Mouse (Mus musculus): ENCODE measurements at regions not wholly inside any gene's neighbourhood (a gene's known extent, or its start where the extent isn't known, plus 50 kb on each side); places are given as distances from the start of the nearest gene placed in this dataset.

DNA sequence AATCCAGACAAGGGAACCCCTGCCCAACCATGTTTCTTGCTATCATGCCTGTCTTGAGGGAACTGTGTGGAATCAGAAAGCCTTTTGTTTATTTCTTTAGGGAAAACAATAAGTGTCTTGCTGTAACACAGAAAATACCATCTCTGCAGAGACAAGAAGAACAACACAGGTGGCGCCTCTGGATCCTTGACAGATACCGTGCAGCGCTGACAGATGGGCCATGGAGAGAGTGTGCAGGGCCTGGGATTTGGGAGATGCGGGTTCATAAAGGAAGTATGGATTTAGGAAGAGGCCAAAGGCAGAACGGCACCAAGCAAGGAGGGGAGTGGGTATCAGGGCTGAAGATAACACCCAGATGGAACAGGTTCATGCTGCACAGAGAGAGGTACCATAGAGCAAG, 209.3 kb downstream of the Drd1 start:
- 94% methylated on average over 5 of the region's 5 CpGs for WGBS
- H3K9me3 ChIP-seq, result no peaks in the 10 kb centered on the region
- no peaks in the 10 kb centered on the region for H3K4me1 ChIP-seq (replicated peaks)
- no peaks in the 10 kb centered on the region for H3K27me3 ChIP-seq
- H3K27ac ChIP-seq, result no peak overlapping the region
- no peak overlapping the region for H3K4me2 ChIP-seq (replicated peaks)
- ATAC-seq, result no peak
- H3K9ac ChIP-seq (replicated peaks), result no peak overlapping the region
- no peaks in the 10 kb centered on the region for H3K36me3 ChIP-seq
- H3K4me3 ChIP-seq (replicated peaks), result no peak overlapping the region

DNA sequence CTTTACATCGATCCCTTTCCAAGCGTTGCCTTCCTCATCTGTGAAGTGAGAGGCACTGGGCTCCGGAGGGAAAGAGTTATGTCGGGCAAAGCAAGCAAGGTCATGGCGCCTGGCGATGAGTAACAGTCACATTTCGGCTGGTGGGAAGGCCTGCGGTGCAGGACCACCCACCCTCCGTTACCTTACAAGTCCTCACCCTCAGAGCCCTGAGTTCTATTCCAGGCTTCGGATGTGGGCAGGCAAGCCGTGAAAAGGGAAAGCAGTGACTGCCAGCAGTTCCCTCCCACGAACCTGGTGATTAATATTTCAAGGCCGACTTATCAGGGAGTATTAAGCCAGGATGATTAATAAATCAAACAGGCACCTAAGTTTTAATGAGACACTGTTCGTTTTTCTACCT, 209.7 kb downstream of the Drd1 start:
- H3K36me3 ChIP-seq, result no peaks in the 10 kb centered on the region
- H3K4me3 ChIP-seq (replicated peaks), result no peak overlapping the region
- no peak overlapping the region for H3K9ac ChIP-seq (replicated peaks)
- H3K9me3 ChIP-seq, result no peaks in the 10 kb centered on the region
- no peak overlapping the region for H3K27ac ChIP-seq
- H3K27me3 ChIP-seq, result no peaks in the 10 kb centered on the region
- WGBS, result 89% methylated on average over 14 of the region's 14 CpGs
- H3K4me1 ChIP-seq (replicated peaks), result no peaks in the 10 kb centered on the region
- no peak overlapping the region for H3K4me2 ChIP-seq (replicated peaks)
- ATAC-seq, result no peak

DNA sequence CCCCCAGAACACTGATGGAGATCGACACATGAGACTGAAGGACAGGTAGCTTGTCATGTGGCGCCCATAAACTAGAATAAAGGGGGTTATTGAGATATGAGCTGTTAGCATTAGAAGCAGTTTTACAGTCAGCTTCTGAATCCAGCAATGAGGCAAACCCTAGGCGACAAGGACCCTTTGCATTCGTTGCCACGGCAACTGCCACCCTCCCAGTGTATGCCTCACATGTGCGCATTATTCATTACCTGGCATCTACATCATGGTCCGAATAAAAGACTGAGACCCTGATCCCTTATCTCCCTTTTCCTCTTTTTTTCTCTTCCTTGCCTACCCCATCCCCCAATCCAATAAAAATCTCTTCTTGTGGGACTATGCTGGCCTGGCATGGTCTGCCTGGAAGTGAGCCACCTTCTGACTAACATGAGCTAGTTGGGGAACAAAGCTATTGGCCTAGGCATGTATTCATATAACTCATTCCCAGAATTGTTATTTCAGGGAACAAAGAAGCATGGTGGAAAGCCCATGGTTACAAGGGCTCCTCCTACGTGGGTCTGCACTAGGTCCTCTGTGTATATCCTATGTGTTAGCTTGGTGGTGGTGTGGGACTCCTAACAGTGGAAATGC, 229.4 kb downstream of the Drd1 start:
- Histone ChIP-seq H3K27me3 (no peaks in the 10 kb centered on the region), H3K4me3 (replicated peaks) (no peak overlapping the region), H3K36me3 (no peaks in the 10 kb centered on the region), H3K27ac (peak overlapping the region; percentile 58; the same call in 1 of the 2 replicates), H3K4me2 (replicated peaks) (no peak overlapping the region), H3K9ac (replicated peaks) (no peak overlapping the region), H3K4me1 (replicated peaks) (peaks cover 11% of the 10 kb centered on the region), H3K9me3 (no peaks in the 10 kb centered on the region)
- peak; percentile 74 for ATAC-seq
- WGBS, result 60% methylated on average over 8 of the region's 8 CpGs

DNA sequence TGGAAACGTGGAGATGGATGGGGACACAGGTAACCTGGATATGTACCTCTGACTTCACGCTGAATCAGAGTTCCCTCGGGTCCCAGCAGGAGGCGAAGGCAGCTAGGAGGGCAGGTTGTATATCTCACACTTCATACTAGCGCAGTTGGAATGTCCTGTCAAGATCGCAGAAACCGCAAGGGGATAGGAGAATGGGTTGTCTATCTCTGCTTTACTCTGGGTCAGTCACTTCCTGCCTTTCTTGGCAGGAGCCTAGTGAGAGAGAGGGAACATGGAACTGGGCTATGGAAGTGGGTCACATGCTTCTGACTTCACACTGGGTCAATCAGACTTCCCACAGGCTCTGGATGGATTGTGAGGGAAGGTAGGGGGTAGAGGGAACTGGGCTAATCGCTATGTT, 233.4 kb downstream of the Drd1 start:
- ATAC-seq, result no peak
- Histone ChIP-seq H3K4me1 (replicated peaks) (peaks cover 11% of the 10 kb centered on the region), H3K4me2 (replicated peaks) (no peak overlapping the region), H3K4me3 (replicated peaks) (no peak overlapping the region), H3K36me3 (no peaks in the 10 kb centered on the region), H3K27me3 (no peaks in the 10 kb centered on the region), H3K9me3 (no peaks in the 10 kb centered on the region), H3K27ac (no peak overlapping the region), H3K9ac (replicated peaks) (no peak overlapping the region)
- WGBS, result 89% methylated on average over 8 of the region's 8 CpGs

DNA sequence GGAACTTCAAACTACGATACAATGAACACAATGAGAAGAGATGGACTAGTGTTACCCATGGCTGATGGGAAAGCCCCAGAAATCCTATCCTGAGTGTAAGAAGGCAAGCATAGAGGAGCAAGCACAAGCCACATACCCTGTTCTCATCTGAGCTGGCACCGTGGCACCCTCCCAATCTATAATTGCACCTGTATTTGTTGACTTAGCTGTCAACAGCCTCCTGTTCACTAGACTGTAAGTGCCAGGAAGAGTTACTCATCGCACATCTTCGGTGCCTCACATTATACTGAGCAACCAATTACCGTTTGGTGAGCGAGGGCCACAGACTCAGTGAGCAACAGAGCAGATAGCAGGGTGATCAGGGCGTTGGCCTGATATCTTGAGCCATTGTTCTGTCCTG, 239.9 kb downstream of the Drd1 start:
- H3K27me3 ChIP-seq, result no peaks in the 10 kb centered on the region
- no peak overlapping the region for H3K4me2 ChIP-seq (replicated peaks)
- WGBS, result 90% methylated on average over 7 of the region's 7 CpGs
- H3K4me3 ChIP-seq (replicated peaks), result no peak overlapping the region
- no peak overlapping the region for H3K9ac ChIP-seq (replicated peaks)
- H3K36me3 ChIP-seq, result no peaks in the 10 kb centered on the region
- no peak for ATAC-seq
- no peaks in the 10 kb centered on the region for H3K9me3 ChIP-seq
- no peak overlapping the region for H3K27ac ChIP-seq
- H3K4me1 ChIP-seq (replicated peaks), result peaks cover 9% of the 10 kb centered on the region; the same call in 1 of the 2 replicates

DNA sequence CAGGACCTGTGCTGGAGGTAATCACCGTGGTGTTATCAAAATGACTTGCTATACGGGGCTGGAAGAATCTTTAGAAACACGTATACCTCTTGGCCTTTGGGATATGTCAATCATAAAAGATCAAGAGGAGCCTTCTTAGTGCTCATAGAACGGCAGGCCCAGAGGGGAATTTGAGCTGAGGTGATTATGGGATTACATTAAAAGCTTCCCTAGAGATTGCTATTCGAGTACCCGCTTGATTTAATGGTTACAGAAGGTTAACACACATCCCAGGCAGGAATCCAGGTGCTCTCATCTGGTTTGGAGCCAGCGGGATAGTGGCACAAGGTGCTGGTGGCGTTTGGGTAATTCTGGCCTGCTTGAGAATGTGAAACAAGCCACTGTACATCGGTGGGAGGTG, 241.4 kb downstream of the Drd1 start:
- H3K4me2 ChIP-seq (replicated peaks), result no peak overlapping the region
- peaks cover 9% of the 10 kb centered on the region; the same call in 1 of the 2 replicates for H3K4me1 ChIP-seq (replicated peaks)
- whole genome bisulfite sequencing, result 56% methylated on average over 9 of the region's 9 CpGs
- H3K36me3 ChIP-seq, result no peaks in the 10 kb centered on the region
- no peak overlapping the region for H3K9ac ChIP-seq (replicated peaks)
- H3K27ac ChIP-seq, result no peak overlapping the region
- no peak for ATAC-seq
- no peaks in the 10 kb centered on the region for H3K27me3 ChIP-seq
- no peaks in the 10 kb centered on the region for H3K9me3 ChIP-seq
- no peak overlapping the region for H3K4me3 ChIP-seq (replicated peaks)

DNA sequence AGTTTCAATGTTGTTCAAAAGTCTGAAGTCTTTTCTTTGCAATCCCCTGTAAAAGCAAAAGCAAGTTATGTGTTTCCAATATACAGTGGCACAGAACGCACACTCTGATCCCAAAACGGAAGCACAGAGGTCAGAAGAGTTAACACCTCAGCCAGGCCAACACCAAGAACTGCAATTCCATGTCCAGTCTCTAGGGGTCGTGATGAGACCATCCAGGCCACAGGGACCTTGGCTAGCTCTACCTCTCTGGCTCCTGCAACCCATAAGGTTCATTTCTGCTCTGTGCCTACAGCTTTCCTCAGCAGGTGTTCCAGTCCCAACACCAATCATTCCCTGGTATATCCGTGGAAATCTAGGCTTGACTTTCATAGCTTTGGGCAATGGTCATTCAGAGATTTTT, 243.6 kb downstream of the Drd1 start:
- ATAC-seq, result no peak
- Histone ChIP-seq H3K4me3 (replicated peaks) (no peak overlapping the region), H3K27ac (no peak overlapping the region), H3K9me3 (no peaks in the 10 kb centered on the region), H3K9ac (replicated peaks) (no peak overlapping the region), H3K27me3 (peaks cover 4% of the 10 kb centered on the region; the same call in 1 of the 2 replicates), H3K4me2 (replicated peaks) (no peak overlapping the region), H3K36me3 (no peaks in the 10 kb centered on the region), H3K4me1 (replicated peaks) (peaks cover 13% of the 10 kb centered on the region; the same call in 1 of the 2 replicates)
- WGBS, result 44% methylated on average over 4 of the region's 4 CpGs

DNA sequence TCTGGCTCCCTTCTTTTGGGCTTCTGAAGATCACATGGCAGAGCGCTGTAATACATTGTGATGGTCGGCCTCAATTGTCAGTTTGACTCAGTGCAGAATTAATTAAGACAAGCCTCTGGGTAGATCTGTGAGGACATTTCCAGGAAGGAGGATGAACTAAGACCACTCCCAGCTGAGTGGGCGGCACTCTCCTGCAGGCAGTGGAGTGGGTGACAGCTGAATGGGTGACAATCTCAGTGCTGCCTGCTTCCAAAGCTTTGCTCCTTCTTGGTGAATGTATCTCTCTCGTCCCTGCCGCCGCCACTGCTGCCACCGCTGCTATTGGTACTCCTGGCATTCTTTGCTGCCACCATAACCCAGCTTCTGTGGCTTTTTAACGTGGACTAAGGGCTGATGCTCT, 244.4 kb downstream of the Drd1 start:
- ATAC-seq, result no peak
- Histone ChIP-seq H3K36me3 (no peaks in the 10 kb centered on the region), H3K9me3 (no peaks in the 10 kb centered on the region), H3K4me3 (replicated peaks) (no peak overlapping the region), H3K27ac (no peak overlapping the region), H3K27me3 (peaks cover 4% of the 10 kb centered on the region; the same call in 1 of the 2 replicates), H3K4me2 (replicated peaks) (no peak overlapping the region), H3K9ac (replicated peaks) (no peak overlapping the region), H3K4me1 (replicated peaks) (peaks cover 18% of the 10 kb centered on the region)
- WGBS, result 79% methylated on average over 8 of the region's 8 CpGs

DNA sequence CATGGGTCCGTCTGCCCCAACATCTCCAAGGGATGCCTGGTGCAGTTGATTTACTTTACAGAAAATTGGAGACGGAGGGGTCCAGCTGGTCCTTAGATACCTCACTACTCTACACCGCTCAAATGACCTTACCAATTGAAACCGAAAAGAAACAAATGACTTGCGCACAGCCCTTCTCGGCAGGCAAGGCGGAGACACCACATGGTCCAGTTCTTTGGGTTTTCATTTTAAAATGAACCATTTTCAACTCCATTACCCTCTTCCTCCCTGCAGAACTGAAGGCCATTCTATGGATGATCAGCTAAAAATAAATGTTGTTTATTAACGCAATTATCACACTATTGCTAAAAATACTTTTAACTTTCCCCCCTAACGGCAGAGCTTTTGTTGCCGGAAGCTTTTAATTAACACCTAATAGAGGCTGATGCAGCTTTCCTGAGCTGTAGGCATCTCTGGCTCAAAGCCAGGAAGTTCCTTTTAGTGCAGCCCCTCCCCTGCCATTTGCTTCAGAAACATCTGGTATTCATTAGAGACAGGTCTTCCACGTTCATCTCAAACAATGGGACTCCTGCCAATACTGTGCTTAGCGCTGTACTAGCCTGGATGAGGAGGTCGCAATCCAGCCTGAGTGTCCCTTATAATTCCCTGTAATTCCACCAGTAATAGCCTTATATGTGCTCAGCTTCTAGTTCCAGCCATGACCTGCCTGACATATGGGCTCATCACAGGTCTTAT, 247.5 kb downstream of the Drd1 start:
- no peak overlapping the region for H3K4me3 ChIP-seq (replicated peaks)
- H3K27me3 ChIP-seq, result peaks cover 4% of the 10 kb centered on the region; the same call in 1 of the 2 replicates
- peak; percentile 17; the same call in 1 of the 2 replicates for ATAC-seq
- no peak overlapping the region for H3K4me2 ChIP-seq (replicated peaks)
- H3K9me3 ChIP-seq, result no peaks in the 10 kb centered on the region
- no peaks in the 10 kb centered on the region for H3K36me3 ChIP-seq
- no peak overlapping the region for H3K27ac ChIP-seq
- H3K4me1 ChIP-seq (replicated peaks), result peaks cover 12% of the 10 kb centered on the region
- 62% methylated on average over 13 of the region's 13 CpGs for WGBS
- H3K9ac ChIP-seq (replicated peaks), result no peak overlapping the region

DNA sequence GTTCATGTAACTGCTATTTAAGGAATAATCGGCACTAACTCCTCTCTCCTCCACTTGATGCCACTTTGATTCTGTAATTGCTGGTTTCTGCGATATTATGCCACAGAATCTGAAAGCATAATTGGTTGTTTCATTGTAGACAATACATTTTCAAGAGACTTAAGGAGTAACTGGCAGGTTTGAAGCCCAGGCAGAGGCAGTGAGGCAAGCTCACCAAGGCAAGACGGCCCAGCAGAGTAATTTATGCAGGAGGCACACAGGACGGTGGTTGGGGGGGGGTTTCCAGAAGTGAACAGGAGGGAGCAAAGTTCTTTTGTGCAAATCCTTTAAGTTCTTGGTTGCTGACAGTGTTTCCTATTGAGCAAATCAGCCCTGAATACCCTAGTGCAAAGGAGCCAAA, 249.6 kb downstream of the Drd1 start:
- Histone ChIP-seq H3K9ac (replicated peaks) (no peak overlapping the region), H3K4me1 (replicated peaks) (peaks cover 12% of the 10 kb centered on the region), H3K36me3 (no peaks in the 10 kb centered on the region), H3K4me2 (replicated peaks) (no peak overlapping the region), H3K27me3 (peaks cover 4% of the 10 kb centered on the region; the same call in 1 of the 2 replicates), H3K27ac (no peak overlapping the region), H3K4me3 (replicated peaks) (no peak overlapping the region), H3K9me3 (no peaks in the 10 kb centered on the region)
- 34% methylated on average over 4 of the region's 4 CpGs for WGBS
- no peak for ATAC-seq

DNA sequence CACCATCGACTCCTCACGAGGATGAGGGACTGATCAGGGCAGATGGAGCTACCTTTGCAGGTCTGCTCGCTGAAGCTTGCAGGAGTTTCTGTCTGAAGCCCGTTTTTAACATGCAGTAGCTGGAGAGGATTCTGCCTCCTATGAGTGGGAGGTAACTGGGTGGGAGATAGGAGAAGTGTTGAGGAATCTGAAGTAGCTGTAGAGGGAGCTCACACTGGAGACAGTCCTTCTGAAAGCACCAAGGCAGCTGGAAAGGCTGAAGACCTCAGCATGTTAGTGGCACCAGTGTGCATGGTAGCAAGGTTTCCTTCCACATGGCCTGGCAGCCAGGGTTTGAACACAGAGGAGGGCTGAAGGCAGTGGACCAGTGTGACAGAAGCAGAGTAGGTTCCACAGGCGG, 254.5 kb downstream of the Drd1 start:
- no peaks in the 10 kb centered on the region for H3K36me3 ChIP-seq
- no peak for ATAC-seq
- WGBS, result 88% methylated on average over 5 of the region's 5 CpGs

DNA sequence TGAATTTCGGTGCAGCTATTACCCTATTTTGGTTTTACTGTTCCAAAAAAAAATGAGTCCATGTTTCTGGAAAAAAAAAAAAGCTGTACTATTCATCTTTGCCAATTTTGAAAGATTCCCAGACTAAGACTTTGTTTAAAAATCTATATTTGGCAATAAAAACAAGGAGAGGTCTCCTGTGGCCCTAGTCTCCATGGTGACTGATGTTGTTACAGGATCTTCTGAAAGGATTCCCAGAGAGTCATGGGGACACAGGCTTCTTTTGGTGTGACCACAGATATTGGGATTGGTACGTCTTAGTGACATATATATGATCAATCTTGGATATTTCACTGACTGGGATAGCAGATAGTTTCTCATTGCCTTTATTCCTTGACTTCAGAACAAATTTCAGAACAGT, 266.7 kb downstream of the Drd1 start:
- 77% methylated on average over 2 of the region's 2 CpGs for WGBS
- no peak for ATAC-seq

More for the DNA sequence above, 254.5 kb downstream of the Drd1 start:
- Histone ChIP-seq H3K27me3 (no peaks in the 10 kb centered on the region), H3K4me2 (replicated peaks) (no peak overlapping the region), H3K4me1 (replicated peaks) (peaks cover 2% of the 10 kb centered on the region; the same call in 1 of the 2 replicates), H3K9me3 (no peaks in the 10 kb centered on the region), H3K9ac (replicated peaks) (no peak overlapping the region), H3K27ac (no peak overlapping the region), H3K4me3 (replicated peaks) (no peak overlapping the region)

More for the DNA sequence above, 266.7 kb downstream of the Drd1 start:
- Histone ChIP-seq H3K4me2 (replicated peaks) (no peak overlapping the region), H3K27ac (no peak overlapping the region), H3K9me3 (0 out of 2 replicates have a peak, but pooled peaks cover 3% of the 10 kb centered on the region), H3K27me3 (no peaks in the 10 kb centered on the region), H3K4me1 (replicated peaks) (no peaks in the 10 kb centered on the region), H3K9ac (replicated peaks) (no peak overlapping the region), H3K36me3 (no peaks in the 10 kb centered on the region), H3K4me3 (replicated peaks) (no peak overlapping the region)

Measured in midbrain, embryonic 13.5 days (tissue).